Mouse (Mus musculus): ENCODE measurements around the gene Naa40. TPM values are rescaled to one million over a fixed set of nuclear protein-coding genes. Genes with fewer than 3 reads are reported as not detected.

The Naa40 gene
- total and polyA plus RNA-seq, 2 experiments from 2014 or later, result 30.4 to 44.0 TPM

- Histone ChIP-seq H3K27ac (ENCODE audit: low read depth) (no peak overlapping the region), H3K4me1 (ENCODE audit: control insufficient read depth, insufficient read depth) (peaks cover 21% of the 10 kb centered on the region), H3K9ac (replicated peaks; ENCODE audit: low read depth, low read length) (no peak overlapping the region), H3K9me3 (replicated peaks; ENCODE audit: control insufficient read depth, low read length) (no peaks in the 10 kb centered on the region), H3K4me2 (ENCODE audit: low read depth, low read length) (no peak overlapping the region), H3K4me3 (ENCODE audit: low read depth, low read length) (no peak overlapping the region), H3K27me3 (ENCODE audit: control insufficient read depth, insufficient read depth, low read length) (no peaks in the 10 kb centered on the region), H3K36me3 (replicated peaks; ENCODE audit: control insufficient read depth, insufficient read depth, low read length) (no peaks in the 10 kb centered on the region)
- no peak for TF ChIP-seq CTCF (IDR thresholded peaks at IDR 0.05; ENCODE audit: low read depth)
- no peak for TF ChIP-seq EP300 (IDR thresholded peaks at IDR 0.05; ENCODE audit: low read depth)
- ATAC-seq (ENCODE audit: insufficient read depth, low read depth), result no peak
- no peak for DNase-seq (ENCODE audit: low spot score)
- 22% methylated on average over 11 of the region's 11 CpGs for WGBS
Measured at GRCm38 (mm10) chr19:7176041-7176696, 64.8 kb downstream of the Naa40 start.

Other genes starting within 250 kb of the Naa40 start
- 51.4 and 75.2 TPM in 2 replicates for gene Dnajc4, start 248.6 kb downstream of the Naa40 start, total RNA-seq (2014; rRNA removed; ENCODE audit: low replicate concordance)
- 58.5 and 59.7 TPM in 2 replicates for gene Dnajc4, start 248.6 kb downstream of the Naa40 start, polyA plus RNA-seq (2015; fragmentation: Nextera tagmentation; extraction: Ambion mirVana)
- 42.1 and 45.3 TPM in 2 replicates for gene Nudt22, start 245.1 kb downstream of the Naa40 start, total RNA-seq (2014; rRNA removed; ENCODE audit: low replicate concordance)
- gene Nudt22, start 245.1 kb downstream of the Naa40 start, polyA plus RNA-seq (2015; fragmentation: Nextera tagmentation; extraction: Ambion mirVana), result 48.1 and 49.5 TPM in 2 replicates
- 12.6 and 32.0 TPM in 2 replicates for gene Trpt1, start 245.1 kb downstream of the Naa40 start, total RNA-seq (2014; rRNA removed; ENCODE audit: low replicate concordance)
- gene Trpt1, start 245.1 kb downstream of the Naa40 start, polyA plus RNA-seq (2015; fragmentation: Nextera tagmentation; extraction: Ambion mirVana), result 27.1 and 28.4 TPM in 2 replicates
- 8.9 and 11.1 TPM in 2 replicates for gene Fermt3, start 221.7 kb downstream of the Naa40 start, total RNA-seq (2014; rRNA removed; ENCODE audit: low replicate concordance)
- gene Fermt3, start 221.7 kb downstream of the Naa40 start, polyA plus RNA-seq (2015; fragmentation: Nextera tagmentation; extraction: Ambion mirVana), result 4.9 and 5.1 TPM in 2 replicates
- 94.6 and 99.7 TPM in 2 replicates for gene Stip1, start 201.2 kb downstream of the Naa40 start, total RNA-seq (2014; rRNA removed; ENCODE audit: low replicate concordance)
- 98.3 and 98.5 TPM in 2 replicates for gene Stip1, start 201.2 kb downstream of the Naa40 start, polyA plus RNA-seq (2015; fragmentation: Nextera tagmentation; extraction: Ambion mirVana)
- gene Macrod1, start 184.4 kb downstream of the Naa40 start, total RNA-seq (2014; rRNA removed; ENCODE audit: low replicate concordance), result 122 and 170 TPM in 2 replicates
- 112 and 113 TPM in 2 replicates for gene Macrod1, start 184.4 kb downstream of the Naa40 start, polyA plus RNA-seq (2015; fragmentation: Nextera tagmentation; extraction: Ambion mirVana)
- 0.23 and 0.89 TPM in 2 replicates for gene Flrt1, start 135.5 kb downstream of the Naa40 start, total RNA-seq (2014; rRNA removed; ENCODE audit: low replicate concordance)
- gene Flrt1, start 135.5 kb downstream of the Naa40 start, polyA plus RNA-seq (2015; fragmentation: Nextera tagmentation; extraction: Ambion mirVana), result 1.0 TPM in 2 replicates
- gene Otub1, start 34.9 kb downstream of the Naa40 start, total RNA-seq (2014; rRNA removed; ENCODE audit: low replicate concordance), result 127 and 139 TPM in 2 replicates
- gene Otub1, start 34.9 kb downstream of the Naa40 start, polyA plus RNA-seq (2015; fragmentation: Nextera tagmentation; extraction: Ambion mirVana), result 117 and 132 TPM in 2 replicates
- 1,841 and 2,074 TPM in 2 replicates for gene Cox8a, start 23.6 kb downstream of the Naa40 start, total RNA-seq (2014; rRNA removed; ENCODE audit: low replicate concordance)
- 3,012 and 3,042 TPM in 2 replicates for gene Cox8a, start 23.6 kb downstream of the Naa40 start, polyA plus RNA-seq (2015; fragmentation: Nextera tagmentation; extraction: Ambion mirVana)
- 18.5 and 40.0 TPM in 2 replicates for gene Rcor2, start 26.1 kb upstream of the Naa40 start, total RNA-seq (2014; rRNA removed; ENCODE audit: low replicate concordance)
- gene Rcor2, start 26.1 kb upstream of the Naa40 start, polyA plus RNA-seq (2015; fragmentation: Nextera tagmentation; extraction: Ambion mirVana), result 8.5 and 9.7 TPM in 2 replicates
- 33.6 and 35.2 TPM in 2 replicates for gene Mark2, start 100.7 kb upstream of the Naa40 start, total RNA-seq (2014; rRNA removed; ENCODE audit: low replicate concordance)
- gene Mark2, start 100.7 kb upstream of the Naa40 start, polyA plus RNA-seq (2015; fragmentation: Nextera tagmentation; extraction: Ambion mirVana), result 17.8 and 19.3 TPM in 2 replicates
- 22.0 and 38.7 TPM in 2 replicates for gene Spindoc, start 141.8 kb upstream of the Naa40 start, total RNA-seq (2014; rRNA removed; ENCODE audit: low replicate concordance)
- gene Spindoc, start 141.8 kb upstream of the Naa40 start, polyA plus RNA-seq (2015; fragmentation: Nextera tagmentation; extraction: Ambion mirVana), result 11.7 and 13.7 TPM in 2 replicates
- gene 2700081O15Rik, start 176.4 kb upstream of the Naa40 start, total RNA-seq (2014; rRNA removed; ENCODE audit: low replicate concordance), result 29.6 and 44.0 TPM in 2 replicates
- 2.1 and 2.3 TPM in 2 replicates for gene 2700081O15Rik, start 176.4 kb upstream of the Naa40 start, polyA plus RNA-seq (2015; fragmentation: Nextera tagmentation; extraction: Ambion mirVana)
- gene Rtn3, start 242.1 kb upstream of the Naa40 start, total RNA-seq (2014; rRNA removed; ENCODE audit: low replicate concordance), result 67.7 and 70.4 TPM in 2 replicates
- gene Rtn3, start 242.1 kb upstream of the Naa40 start, polyA plus RNA-seq (2015; fragmentation: Nextera tagmentation; extraction: Ambion mirVana), result 99.7 and 105 TPM in 2 replicates